Mouse (Mus musculus) neural tube, embryonic 13.5 days (tissue): ENCODE data around the gene Gnaq. TPM values are rescaled to one million over a fixed set of nuclear protein-coding genes. Genes with fewer than 3 reads are reported as not detected.

Experiments used
- ATAC-seq: fragments of 200-750 bp; cut with Nextera tagmentation; 2 replicates; pipeline ENCODE4 v1.8.0; 2017; ENCODE audit warnings: low read depth, mild to moderate bottlenecking, moderate TSS enrichment, moderate library complexity
- H3K27ac ChIP-seq: fragments of 300-500 bp; sonication (generic); replicated peaks from 2 replicates; pipeline ENCODE4 v1.5.1; 2015; ENCODE audit warnings: moderate library complexity, mild to moderate bottlenecking, inconsistent platforms
- H3K27me3 ChIP-seq: fragments of 300-500 bp; sonication (generic); 2 replicates; pipeline ENCODE4 v1.6.1; 2015; ENCODE audit warnings: mild to moderate bottlenecking, inconsistent platforms
- H3K36me3 ChIP-seq: fragments of 300-500 bp; sonication (generic); 2 replicates; pipeline ENCODE4 v1.6.1; 2015; ENCODE audit warnings: mild to moderate bottlenecking, inconsistent platforms
- H3K4me1 ChIP-seq: fragments of 300-500 bp; sonication (generic); replicated peaks from 2 replicates; pipeline ENCODE4 v1.6.1; 2015; ENCODE audit warnings: inconsistent platforms
- H3K4me2 ChIP-seq: fragments of 300-500 bp; sonication (generic); 2 replicates; pipeline ENCODE4 v1.6.1; 2015; ENCODE audit warnings: inconsistent platforms, mild to moderate bottlenecking, moderate library complexity
- H3K4me3 ChIP-seq: fragments of 300-500 bp; sonication (generic); 2 replicates; pipeline ENCODE4 v1.5.1; 2015; ENCODE audit warnings: mild to moderate bottlenecking, inconsistent platforms
- H3K9ac ChIP-seq: fragments of 300-500 bp; sonication (generic); 2 replicates; pipeline ENCODE4 v1.6.1; 2015; ENCODE audit warnings: moderate library complexity, mild to moderate bottlenecking, inconsistent platforms
- H3K9me3 ChIP-seq: fragments of 300-500 bp; sonication (generic); 2 replicates; pipeline ENCODE4 v1.6.1; 2016; ENCODE audit warnings: inconsistent platforms
- WGBS: fragments of 180-500 bp; shearing (Covaris S2); methylation state at CpG from one replicate; pipeline ENCODE4 v1.1.7; 2015; 5-methylcytosine and 5-hydroxymethylcytosine counted together
- polyA plus RNA-seq: library from polyadenylated mRNA; unstranded; fragments of >200 nt; fragmentation: Nextera tagmentation; extraction: Ambion mirVana; gene quantifications from 2 replicates; pipeline ENCODE4 v1.2.1, GENCODE M21; 2015

The Gnaq gene
- polyA plus RNA-seq, 1 experiment from 2014 or later: 83.3 TPM

GRCm38 (mm10) chr19:16177139-16177727, 44.6 kb downstream of the Gnaq start:
- Histone ChIP-seq H3K4me2 (no peak overlapping the region), H3K4me3 (no peak overlapping the region), H3K4me1 (peaks cover 62% of the 10 kb centered on the region), H3K27me3 (no peaks in the 10 kb centered on the region), H3K27ac (no peak overlapping the region), H3K36me3 (no peaks in the 10 kb centered on the region), H3K9me3 (no peaks in the 10 kb centered on the region), H3K9ac (no peak overlapping the region)
- no peak for ATAC-seq
- WGBS: 93% methylated on average over 8 of the region's 8 CpGs

GRCm38 (mm10) chr19:16181258-16181657, 48.6 kb downstream of the Gnaq start:
- no peaks in the 10 kb centered on the region for H3K36me3 ChIP-seq
- no peaks in the 10 kb centered on the region for H3K27me3 ChIP-seq
- no peak overlapping the region for H3K9ac ChIP-seq
- ATAC-seq: no peak
- no peak overlapping the region for H3K27ac ChIP-seq
- WGBS: 92% methylated on average over 3 of the region's 3 CpGs
- H3K9me3 ChIP-seq: no peaks in the 10 kb centered on the region
- peaks cover 54% of the 10 kb centered on the region for H3K4me1 ChIP-seq
- H3K4me3 ChIP-seq: no peak overlapping the region
- no peak overlapping the region for H3K4me2 ChIP-seq

- Histone ChIP-seq H3K36me3 (no peaks in the 10 kb centered on the region), H3K4me1 (peaks cover 50% of the 10 kb centered on the region), H3K4me3 (no peak overlapping the region), H3K27me3 (no peaks in the 10 kb centered on the region), H3K4me2 (no peak overlapping the region), H3K27ac (no peak overlapping the region), H3K9ac (no peak overlapping the region), H3K9me3 (no peaks in the 10 kb centered on the region)
- 86% methylated on average over 7 of the region's 7 CpGs for WGBS
- no peak for ATAC-seq
Observed at GRCm38 (mm10) chr19:16181852-16182475, 49.3 kb downstream of the Gnaq start.

- no peak for ATAC-seq
- no peak overlapping the region for H3K27ac ChIP-seq
- no peak overlapping the region for H3K4me3 ChIP-seq
- H3K4me1 ChIP-seq: peaks cover 52% of the 10 kb centered on the region
- no peak overlapping the region for H3K4me2 ChIP-seq
- no peak overlapping the region for H3K9ac ChIP-seq
- 85% methylated on average over 10 of the region's 10 CpGs for WGBS
- no peaks in the 10 kb centered on the region for H3K36me3 ChIP-seq
- H3K27me3 ChIP-seq: no peaks in the 10 kb centered on the region
- H3K9me3 ChIP-seq: no peaks in the 10 kb centered on the region
Observed at GRCm38 (mm10) chr19:16183592-16184365, 51.1 kb downstream of the Gnaq start.

GRCm38 (mm10) chr19:16186984-16187383, 54.4 kb downstream of the Gnaq start:
- no peaks in the 10 kb centered on the region for H3K9me3 ChIP-seq
- H3K27ac ChIP-seq: no peak overlapping the region
- H3K36me3 ChIP-seq: no peaks in the 10 kb centered on the region
- H3K4me3 ChIP-seq: no peak overlapping the region
- ATAC-seq: no peak
- peaks cover 42% of the 10 kb centered on the region for H3K4me1 ChIP-seq
- 91% methylated on average over 3 of the region's 3 CpGs for WGBS
- H3K4me2 ChIP-seq: no peak overlapping the region
- no peaks in the 10 kb centered on the region for H3K27me3 ChIP-seq
- H3K9ac ChIP-seq: no peak overlapping the region

GRCm38 (mm10) chr19:16187952-16188351, 55.3 kb downstream of the Gnaq start:
- Histone ChIP-seq H3K4me1 (peaks cover 45% of the 10 kb centered on the region), H3K4me3 (no peak overlapping the region), H3K4me2 (no peak overlapping the region), H3K9ac (no peak overlapping the region), H3K36me3 (no peaks in the 10 kb centered on the region), H3K9me3 (no peaks in the 10 kb centered on the region), H3K27me3 (no peaks in the 10 kb centered on the region), H3K27ac (no peak overlapping the region)
- 81% methylated on average over 2 of the region's 2 CpGs for WGBS
- no peak for ATAC-seq

- H3K9me3 ChIP-seq: no peaks in the 10 kb centered on the region
- no peak overlapping the region for H3K4me2 ChIP-seq
- no peak overlapping the region for H3K27ac ChIP-seq
- peaks cover 38% of the 10 kb centered on the region for H3K4me1 ChIP-seq
- WGBS: 83% methylated on average over 9 of the region's 9 CpGs
- H3K4me3 ChIP-seq: no peak overlapping the region
- no peaks in the 10 kb centered on the region for H3K27me3 ChIP-seq
- no peak overlapping the region for H3K9ac ChIP-seq
- no peaks in the 10 kb centered on the region for H3K36me3 ChIP-seq
- ATAC-seq: no peak
Observed at GRCm38 (mm10) chr19:16189066-16189765, 56.6 kb downstream of the Gnaq start.

- no peak overlapping the region for H3K4me2 ChIP-seq
- H3K9me3 ChIP-seq: no peaks in the 10 kb centered on the region
- H3K4me3 ChIP-seq: no peak overlapping the region
- H3K4me1 ChIP-seq: peaks cover 56% of the 10 kb centered on the region
- H3K9ac ChIP-seq: no peak overlapping the region
- WGBS: 90% methylated on average over 3 of the region's 3 CpGs
- H3K36me3 ChIP-seq: no peaks in the 10 kb centered on the region
- H3K27ac ChIP-seq: no peak overlapping the region
- H3K27me3 ChIP-seq: no peaks in the 10 kb centered on the region
- no peak for ATAC-seq
Observed at GRCm38 (mm10) chr19:16198162-16198561, 65.5 kb downstream of the Gnaq start.

GRCm38 (mm10) chr19:16201356-16201755, 68.7 kb downstream of the Gnaq start:
- H3K9ac ChIP-seq: no peak overlapping the region
- H3K4me1 ChIP-seq: peaks cover 41% of the 10 kb centered on the region
- H3K36me3 ChIP-seq: 0 out of 2 replicates have a peak, but pooled peaks cover 3% of the 10 kb centered on the region
- H3K27me3 ChIP-seq: no peaks in the 10 kb centered on the region
- H3K4me3 ChIP-seq: no peak overlapping the region
- H3K4me2 ChIP-seq: no peak overlapping the region
- WGBS: 95% methylated on average over 2 of the region's 2 CpGs
- no peak overlapping the region for H3K27ac ChIP-seq
- ATAC-seq: no peak
- no peaks in the 10 kb centered on the region for H3K9me3 ChIP-seq

- Histone ChIP-seq H3K27me3 (no peaks in the 10 kb centered on the region), H3K4me3 (no peak overlapping the region), H3K27ac (no peak overlapping the region), H3K4me2 (no peak overlapping the region), H3K9ac (no peak overlapping the region), H3K9me3 (no peaks in the 10 kb centered on the region), H3K4me1 (peaks cover 23% of the 10 kb centered on the region), H3K36me3 (0 out of 2 replicates have a peak, but pooled peaks cover 3% of the 10 kb centered on the region)
- WGBS: 86% methylated on average over 7 of the region's 7 CpGs
- no peak for ATAC-seq
Observed at GRCm38 (mm10) chr19:16204776-16205680, 72.4 kb downstream of the Gnaq start.

- Histone ChIP-seq H3K4me3 (no peak overlapping the region), H3K9ac (no peak overlapping the region), H3K36me3 (no peaks in the 10 kb centered on the region), H3K27me3 (no peaks in the 10 kb centered on the region), H3K9me3 (no peaks in the 10 kb centered on the region), H3K4me1 (peaks cover 23% of the 10 kb centered on the region), H3K27ac (no peak overlapping the region), H3K4me2 (no peak overlapping the region)
- 86% methylated on average over 2 of the region's 2 CpGs for WGBS
- no peak for ATAC-seq
Observed at GRCm38 (mm10) chr19:16209616-16210015, 77.0 kb downstream of the Gnaq start.
